Mouse (Mus musculus) hindbrain, embryonic 12.5 days (tissue): ENCODE results near the gene Trappc10. TPM values are rescaled to one million over a fixed set of nuclear protein-coding genes. Genes with fewer than 3 reads are reported as not detected.

Experiments
- ATAC-seq: fragments of 200-750 bp; cut with Nextera tagmentation; 2 replicates; pipeline ENCODE4 v1.8.0; 2017; ENCODE audit warnings: moderate TSS enrichment; ENCODE audit not compliant: low FRiP score
- H3K27ac ChIP-seq: fragments of 300-500 bp; sonication (generic); 2 replicates; pipeline ENCODE4 v1.5.1; 2016; ENCODE audit warnings: mild to moderate bottlenecking
- H3K27me3 ChIP-seq: fragments of 300-500 bp; sonication (generic); 2 replicates; pipeline ENCODE4 v1.6.1; 2016; ENCODE audit warnings: mild to moderate bottlenecking
- H3K36me3 ChIP-seq: fragments of 300-500 bp; sonication (generic); 2 replicates; pipeline ENCODE4 v1.6.1; 2016; ENCODE audit warnings: mild to moderate bottlenecking
- H3K4me1 ChIP-seq: fragments of 300-500 bp; sonication (generic); 2 replicates; pipeline ENCODE4 v1.6.1; 2016
- H3K4me2 ChIP-seq: fragments of 300-500 bp; sonication (generic); replicated peaks from 2 replicates; pipeline ENCODE4 v1.6.1; 2016; ENCODE audit warnings: mild to moderate bottlenecking
- H3K4me3 ChIP-seq: fragments of 300-500 bp; sonication (generic); 2 replicates; pipeline ENCODE4 v1.5.1; 2016; ENCODE audit warnings: mild to moderate bottlenecking
- H3K9ac ChIP-seq: fragments of 300-500 bp; sonication (generic); 2 replicates; pipeline ENCODE4 v1.6.1; 2016; ENCODE audit warnings: mild to moderate bottlenecking, moderate library complexity
- H3K9me3 ChIP-seq: fragments of 300-500 bp; sonication (generic); replicated peaks from 2 replicates; pipeline ENCODE4 v1.6.1; 2016; ENCODE audit warnings: mild to moderate bottlenecking
- WGBS: fragments of 180-500 bp; shearing (Covaris S2); methylation state at CpG from one replicate; pipeline ENCODE4 v1.1.7; 2016; 5-methylcytosine and 5-hydroxymethylcytosine counted together
- polyA plus RNA-seq: library from polyadenylated mRNA; unstranded; fragments of >200 nt; fragmentation: Nextera tagmentation; extraction: Ambion mirVana; gene quantifications from 2 replicates; pipeline ENCODE4 v1.2.1, GENCODE M21; 2016

The Trappc10 gene
- polyA plus RNA-seq, 1 experiment from 2014 or later, result 26.0 TPM

DNA sequence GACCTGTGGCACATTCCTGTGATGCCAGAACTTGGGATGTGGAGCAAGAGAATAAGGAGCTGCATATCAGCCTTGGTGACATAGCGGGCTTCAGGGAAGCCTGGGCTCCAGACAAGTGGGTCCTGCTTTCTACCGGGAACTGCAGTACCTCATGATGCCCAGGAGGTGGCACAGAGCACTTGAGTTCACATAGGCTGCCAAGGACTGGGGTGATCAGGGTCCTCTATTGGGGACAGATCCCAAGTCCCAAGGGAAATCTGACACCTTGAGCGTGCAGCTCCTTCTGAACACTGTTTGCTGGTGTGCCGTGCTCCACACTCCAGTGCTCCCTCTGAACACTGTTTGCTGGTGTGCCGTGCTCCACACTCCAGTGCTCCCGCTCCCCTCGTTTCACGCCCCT lies 34.8 kb upstream of the Trappc10 start:
- ATAC-seq, result peak; percentile 60
- Histone ChIP-seq H3K4me1 (no peaks in the 10 kb centered on the region), H3K4me3 (no peak overlapping the region), H3K4me2 (no peak overlapping the region), H3K36me3 (peaks cover 63% of the 10 kb centered on the region), H3K9me3 (no peaks in the 10 kb centered on the region), H3K27ac (no peak overlapping the region), H3K9ac (no peak overlapping the region), H3K27me3 (no peaks in the 10 kb centered on the region)
- WGBS, result 47% methylated on average over 8 of the region's 8 CpGs

- no peak overlapping the region for H3K27ac ChIP-seq
- no peak for ATAC-seq
- H3K9me3 ChIP-seq, result no peaks in the 10 kb centered on the region
- no peaks in the 10 kb centered on the region for H3K27me3 ChIP-seq
- WGBS, result 87% methylated on average over 3 of the region's 3 CpGs
- H3K4me1 ChIP-seq, result peaks cover 4% of the 10 kb centered on the region; the same call in 1 of the 2 replicates
- H3K36me3 ChIP-seq, result peaks cover 64% of the 10 kb centered on the region
- no peak overlapping the region for H3K9ac ChIP-seq
- H3K4me3 ChIP-seq, result no peak overlapping the region
- no peak overlapping the region for H3K4me2 ChIP-seq
Observed at GRCm38 (mm10) chr10:78277835-78278234, 33.4 kb upstream of the Trappc10 start.

DNA sequence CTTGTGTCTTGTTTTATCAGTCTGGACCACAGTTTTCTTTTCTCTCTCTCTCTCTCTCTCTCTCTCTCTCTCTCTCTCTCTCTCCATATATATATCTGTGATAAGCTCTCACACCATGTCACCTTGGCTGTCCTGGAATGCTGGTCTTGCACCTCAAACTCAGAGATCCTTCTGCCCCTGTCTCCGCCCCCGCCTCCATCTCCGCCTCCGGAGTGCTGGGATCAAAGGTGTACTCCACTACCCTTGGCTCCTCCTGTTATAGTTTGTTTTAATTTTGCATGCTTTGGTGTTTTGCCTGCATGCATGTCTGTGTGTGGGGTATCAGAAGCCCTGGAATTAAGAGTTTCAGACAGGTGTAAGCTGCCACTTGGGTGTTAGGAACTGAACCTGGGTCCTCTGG lies 31.8 kb upstream of the Trappc10 start:
- no peak overlapping the region for H3K4me3 ChIP-seq
- H3K4me1 ChIP-seq, result peaks cover 6% of the 10 kb centered on the region; the same call in 1 of the 2 replicates
- H3K36me3 ChIP-seq, result peaks cover 62% of the 10 kb centered on the region
- H3K27me3 ChIP-seq, result no peaks in the 10 kb centered on the region
- WGBS, result 96% methylated on average over 4 of the region's 4 CpGs
- no peak overlapping the region for H3K27ac ChIP-seq
- H3K9ac ChIP-seq, result no peak overlapping the region
- no peaks in the 10 kb centered on the region for H3K9me3 ChIP-seq
- no peak for ATAC-seq
- H3K4me2 ChIP-seq, result no peak overlapping the region

- 41% methylated on average over 8 of the region's 9 CpGs for WGBS
Observed at GRCm38 (mm10) chr10:78272932-78273331, 28.5 kb upstream of the Trappc10 start.

DNA sequence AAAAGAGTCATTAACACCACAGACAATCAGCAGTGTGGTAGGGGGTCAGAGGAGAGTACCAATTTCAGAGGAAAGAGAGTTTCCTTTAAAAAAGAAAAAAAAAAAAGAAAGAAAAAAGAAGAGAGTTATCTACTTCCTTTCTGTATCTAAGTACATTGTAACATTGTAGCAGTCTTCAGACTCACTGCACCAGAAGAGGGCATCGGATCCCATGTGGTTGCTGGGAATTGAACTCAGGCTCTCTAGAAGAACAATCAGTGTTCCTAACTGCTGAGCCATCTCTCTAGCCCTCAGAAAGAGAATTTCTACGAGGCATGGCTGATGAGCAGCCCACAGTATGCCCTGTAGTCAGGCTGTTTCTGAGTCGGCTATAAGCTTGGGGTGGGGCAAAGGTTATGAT lies 21.4 kb upstream of the Trappc10 start:
- Histone ChIP-seq H3K4me2 (no peak overlapping the region), H3K9me3 (no peaks in the 10 kb centered on the region), H3K4me1 (no peaks in the 10 kb centered on the region), H3K27me3 (no peaks in the 10 kb centered on the region), H3K9ac (no peak overlapping the region), H3K27ac (no peak overlapping the region), H3K36me3 (peaks cover under 1% of the 10 kb centered on the region; the same call in 1 of the 2 replicates), H3K4me3 (no peak overlapping the region)
- ATAC-seq, result no peak
- 82% methylated on average over 3 of the region's 3 CpGs for WGBS

More at GRCm38 (mm10) chr10:78272932-78273331, 28.5 kb upstream of the Trappc10 start:
- H3K27ac ChIP-seq, result no peak overlapping the region
- H3K9me3 ChIP-seq, result no peaks in the 10 kb centered on the region
- ATAC-seq, result no peak
- no peaks in the 10 kb centered on the region for H3K27me3 ChIP-seq
- no peak overlapping the region for H3K9ac ChIP-seq
- peaks cover 6% of the 10 kb centered on the region; the same call in 1 of the 2 replicates for H3K4me1 ChIP-seq
- H3K4me2 ChIP-seq, result no peak overlapping the region
- peaks cover 56% of the 10 kb centered on the region for H3K36me3 ChIP-seq
- no peak overlapping the region for H3K4me3 ChIP-seq

GRCm38 (mm10) chr10:78264735-78265134 lies 20.3 kb upstream of the Trappc10 start:
- Histone ChIP-seq H3K4me2 (no peak overlapping the region), H3K9me3 (no peaks in the 10 kb centered on the region), H3K36me3 (no peaks in the 10 kb centered on the region), H3K27ac (no peak overlapping the region), H3K4me3 (no peak overlapping the region), H3K9ac (no peak overlapping the region), H3K4me1 (no peaks in the 10 kb centered on the region), H3K27me3 (no peaks in the 10 kb centered on the region)
- 76% methylated on average over 3 of the region's 3 CpGs for WGBS
- no peak for ATAC-seq

- Histone ChIP-seq H3K27me3 (no peaks in the 10 kb centered on the region), H3K4me3 (no peak overlapping the region), H3K4me1 (no peaks in the 10 kb centered on the region), H3K9ac (no peak overlapping the region), H3K27ac (no peak overlapping the region), H3K9me3 (no peaks in the 10 kb centered on the region), H3K4me2 (no peak overlapping the region), H3K36me3 (no peaks in the 10 kb centered on the region)
- 78% methylated on average over 7 of the region's 7 CpGs for WGBS
- ATAC-seq, result no peak
Observed at GRCm38 (mm10) chr10:78260916-78261650, 16.6 kb upstream of the Trappc10 start.

DNA sequence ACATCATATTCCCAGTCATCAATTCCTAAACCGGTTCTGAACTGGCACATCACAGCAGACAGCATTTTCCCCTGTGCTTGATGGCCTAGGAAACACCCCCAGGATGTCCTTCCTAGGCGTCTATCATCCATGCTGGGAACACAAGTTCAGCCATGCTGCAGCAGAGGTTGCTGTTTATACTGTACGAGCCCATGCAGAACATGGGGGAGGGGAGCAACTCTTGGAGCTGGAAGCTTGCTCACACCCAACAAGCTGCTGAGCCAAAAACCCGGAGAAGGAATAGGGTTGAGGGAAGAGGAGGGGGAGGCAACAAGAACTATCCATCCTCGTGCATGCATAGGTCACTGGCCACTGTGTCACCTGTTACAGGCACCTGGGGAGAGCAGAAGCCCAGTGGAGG lies 15.9 kb upstream of the Trappc10 start:
- Histone ChIP-seq H3K36me3 (no peaks in the 10 kb centered on the region), H3K9ac (no peak overlapping the region), H3K4me3 (no peak overlapping the region), H3K9me3 (no peaks in the 10 kb centered on the region), H3K4me1 (no peaks in the 10 kb centered on the region), H3K27ac (no peak overlapping the region), H3K4me2 (no peak overlapping the region), H3K27me3 (no peaks in the 10 kb centered on the region)
- no peak for ATAC-seq
- 32% methylated on average over 5 of the region's 5 CpGs for WGBS

- Histone ChIP-seq H3K36me3 (no peaks in the 10 kb centered on the region), H3K4me1 (no peaks in the 10 kb centered on the region), H3K9ac (no peak overlapping the region), H3K4me3 (no peak overlapping the region), H3K27ac (no peak overlapping the region), H3K27me3 (no peaks in the 10 kb centered on the region), H3K4me2 (no peak overlapping the region), H3K9me3 (no peaks in the 10 kb centered on the region)
- ATAC-seq, result no peak
- 57% methylated on average over 6 of the region's 6 CpGs for WGBS
Observed at GRCm38 (mm10) chr10:78259702-78260101, 15.3 kb upstream of the Trappc10 start.

- Histone ChIP-seq H3K36me3 (no peaks in the 10 kb centered on the region), H3K4me2 (no peak overlapping the region), H3K4me3 (no peak overlapping the region), H3K27ac (no peak overlapping the region), H3K9me3 (no peaks in the 10 kb centered on the region), H3K27me3 (no peaks in the 10 kb centered on the region), H3K9ac (no peak overlapping the region), H3K4me1 (no peaks in the 10 kb centered on the region)
- WGBS, result 70% methylated on average over 5 of the region's 5 CpGs
- no peak for ATAC-seq
Observed at GRCm38 (mm10) chr10:78259230-78259629, 14.8 kb upstream of the Trappc10 start.

GRCm38 (mm10) chr10:78258142-78258675 lies 13.8 kb upstream of the Trappc10 start:
- Histone ChIP-seq H3K9me3 (no peaks in the 10 kb centered on the region), H3K4me3 (no peak overlapping the region), H3K9ac (no peak overlapping the region), H3K27ac (no peak overlapping the region), H3K36me3 (no peaks in the 10 kb centered on the region), H3K27me3 (no peaks in the 10 kb centered on the region), H3K4me1 (no peaks in the 10 kb centered on the region), H3K4me2 (no peak overlapping the region)
- ATAC-seq, result no peak
- WGBS, result 84% methylated on average over 6 of the region's 6 CpGs

DNA sequence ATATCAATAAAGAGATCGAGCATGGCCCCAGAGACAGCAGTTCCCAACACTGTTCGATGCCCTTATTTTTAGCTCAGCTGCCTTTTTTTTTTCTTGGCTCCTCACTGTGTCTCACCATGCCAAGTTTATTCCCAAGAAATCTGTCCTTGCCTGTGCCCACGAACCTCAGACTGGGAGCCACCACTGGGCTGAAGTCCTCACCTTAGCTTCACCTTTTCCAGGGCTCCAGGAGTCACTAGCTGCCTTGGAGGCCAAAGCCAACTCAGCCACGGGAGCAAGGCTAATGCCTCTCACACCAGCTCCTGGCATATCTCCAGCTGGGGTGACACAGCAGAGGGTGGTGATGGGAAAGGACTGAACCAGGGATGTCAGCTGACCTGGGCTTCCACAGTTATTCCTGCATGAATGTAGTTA lies 11.2 kb upstream of the Trappc10 start:
- H3K27me3 ChIP-seq, result no peaks in the 10 kb centered on the region
- H3K4me1 ChIP-seq, result no peaks in the 10 kb centered on the region
- H3K36me3 ChIP-seq, result no peaks in the 10 kb centered on the region
- no peak overlapping the region for H3K4me3 ChIP-seq
- H3K4me2 ChIP-seq, result no peak overlapping the region
- no peak for ATAC-seq
- no peak overlapping the region for H3K27ac ChIP-seq
- H3K9me3 ChIP-seq, result no peaks in the 10 kb centered on the region
- 80% methylated on average over 4 of the region's 4 CpGs for WGBS
- H3K9ac ChIP-seq, result no peak overlapping the region

DNA sequence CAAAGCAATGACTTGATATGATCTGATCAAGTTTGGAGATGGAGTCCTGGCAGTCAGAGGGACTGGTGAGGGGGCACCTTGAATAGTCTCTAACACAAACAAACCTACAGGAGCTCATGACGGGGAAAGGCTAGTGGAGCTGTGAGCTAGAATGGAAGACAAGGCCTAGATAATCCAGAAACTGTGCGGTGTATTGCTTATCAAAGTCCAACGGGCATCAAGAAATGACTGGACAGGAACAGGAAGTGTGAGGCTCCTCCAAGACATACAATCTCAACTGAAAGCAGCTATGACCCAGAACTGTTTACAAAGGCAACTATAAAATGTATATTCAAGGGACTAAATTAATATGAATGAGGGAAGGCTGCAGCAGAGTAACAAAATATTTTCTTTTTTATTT lies 2.8 kb upstream of the Trappc10 start:
- peaks cover 21% of the 10 kb centered on the region for H3K4me1 ChIP-seq
- H3K9me3 ChIP-seq, result no peaks in the 10 kb centered on the region
- H3K9ac ChIP-seq, result no peak overlapping the region
- H3K27ac ChIP-seq, result no peak overlapping the region
- 82% methylated on average over 3 of the region's 3 CpGs for WGBS
- no peaks in the 10 kb centered on the region for H3K27me3 ChIP-seq
- no peaks in the 10 kb centered on the region for H3K36me3 ChIP-seq
- H3K4me3 ChIP-seq, result no peak overlapping the region
- no peak for ATAC-seq
- H3K4me2 ChIP-seq, result no peak overlapping the region
